Mouse (Mus musculus) c-Kit-negative CD71-positive TER-119-positive erythroid progenitor cells, embryonic 14.5 days (primary cell): ENCODE measurements around the gene Zbtb48.

Source experiments
- DNase-seq: peaks from one replicate; pipeline ENCODE4 v3.0.0-alpha.2; 2013; ENCODE audit warnings: low read depth, low spot score

Zbtb48 gene

GRCm38 (mm10) chr4:152029997-152030396, 2.5 kb upstream of the Zbtb48 start:
- no peak for DNase-seq

- no peak for DNase-seq
These were observed 1.6 kb upstream of the Zbtb48 start for GRCm38 (mm10) chr4:152029087-152029486.

- no peak for DNase-seq
These were observed 985 bp upstream of the Zbtb48 start for GRCm38 (mm10) chr4:152028456-152028855.

- no peak for DNase-seq
These were observed 541 bp downstream of the Zbtb48 start for GRCm38 (mm10) chr4:152026751-152027508.

- no peak for DNase-seq
These were observed 2.9 kb downstream of the Zbtb48 start for GRCm38 (mm10) chr4:152024525-152024924.

- DNase-seq: no peak
These were observed 5.0 kb downstream of the Zbtb48 start for GRCm38 (mm10) chr4:152022506-152022905.

- no peak for DNase-seq
These were observed 5.8 kb downstream of the Zbtb48 start for GRCm38 (mm10) chr4:152021568-152022097.

- DNase-seq: no peak
These were observed 7.4 kb downstream of the Zbtb48 start for GRCm38 (mm10) chr4:152020024-152020423.

GRCm38 (mm10) chr4:152019073-152019472, 8.4 kb downstream of the Zbtb48 start:
- no peak for DNase-seq

GRCm38 (mm10) chr4:152013036-152013813, 14.2 kb downstream of the Zbtb48 start:
- DNase-seq: no peak

GRCm38 (mm10) chr4:152012109-152012508, 15.4 kb downstream of the Zbtb48 start:
- DNase-seq: no peak

GRCm38 (mm10) chr4:152011171-152011760, 16.2 kb downstream of the Zbtb48 start:
- no peak for DNase-seq

- DNase-seq: peak; percentile 52
These were observed 16.8 kb downstream of the Zbtb48 start for GRCm38 (mm10) chr4:152010707-152011134.

- DNase-seq: peak; percentile 68
These were observed 17.3 kb downstream of the Zbtb48 start for GRCm38 (mm10) chr4:152010091-152010706.

- no peak for DNase-seq
These were observed 18.1 kb downstream of the Zbtb48 start for GRCm38 (mm10) chr4:152009076-152010051.

- peak; percentile 80 for DNase-seq
These were observed 18.8 kb downstream of the Zbtb48 start, which contains the start of gene Klhl21 for GRCm38 (mm10) chr4:152008622-152009075. Gene Klhl21, plus strand, starts transcription at chr4:152008803.

- DNase-seq: no peak
These were observed 19.3 kb downstream of the Zbtb48 start for GRCm38 (mm10) chr4:152008148-152008500.

- no peak for DNase-seq
These were observed 19.9 kb downstream of the Zbtb48 start for GRCm38 (mm10) chr4:152007481-152008147.

GRCm38 (mm10) chr4:152006812-152007211, 20.7 kb downstream of the Zbtb48 start:
- no peak for DNase-seq

- no peak for DNase-seq
These were observed 21.3 kb downstream of the Zbtb48 start for GRCm38 (mm10) chr4:152006137-152006536.
